Mouse (Mus musculus) G1E (cell line): ENCODE results near the gene Clip1.

Experiments
- CTCF ChIP-seq: IDR thresholded peaks from 2 replicates; pipeline ENCODE4 v1.5.1; 2012; ENCODE audit warnings: low read depth, low read length, inconsistent platforms, mixed read lengths
- GATA1 ChIP-seq: IDR thresholded peaks from 2 replicates; pipeline ENCODE4 v1.6.1; 2012; ENCODE audit warnings: borderline replicate concordance, low read length, inconsistent platforms, mixed read lengths
- TAL1 ChIP-seq: conservative IDR thresholded peaks from 2 replicates; pipeline ENCODE4 v1.6.1; 2012; ENCODE audit warnings: low read depth, low read length, inconsistent platforms, mixed read lengths

DNA sequence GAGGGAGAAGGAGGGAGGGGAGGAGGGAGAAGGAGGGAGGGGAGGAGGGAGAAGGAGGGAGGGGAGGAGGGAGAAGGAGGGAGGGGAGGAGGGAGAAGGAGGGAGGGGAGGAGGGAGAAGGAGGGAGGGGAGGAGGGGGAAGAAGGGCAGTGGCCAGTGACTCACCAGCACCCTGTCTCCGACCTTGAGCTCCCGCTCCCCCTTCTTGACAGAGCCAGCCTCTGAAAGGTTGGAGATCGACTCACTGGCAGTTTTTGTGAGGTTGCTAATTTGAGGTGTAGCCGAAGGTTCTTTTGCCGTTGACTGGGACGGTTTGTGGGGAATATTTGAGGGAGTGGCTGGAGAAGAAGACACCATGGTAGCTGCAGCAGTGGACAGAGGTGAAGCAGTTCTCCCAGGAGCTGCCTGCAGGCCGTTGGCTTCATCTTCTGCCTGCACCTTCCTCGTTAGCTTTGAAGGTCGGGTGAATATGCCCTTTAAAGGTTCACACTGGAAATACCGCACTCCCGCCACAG, 31.1 kb downstream of the Clip1 start:
- no peak for TF ChIP-seq CTCF
- TF ChIP-seq TAL1 = no peak
- no peak for TF ChIP-seq GATA1
